In the genomic region with DNA sequence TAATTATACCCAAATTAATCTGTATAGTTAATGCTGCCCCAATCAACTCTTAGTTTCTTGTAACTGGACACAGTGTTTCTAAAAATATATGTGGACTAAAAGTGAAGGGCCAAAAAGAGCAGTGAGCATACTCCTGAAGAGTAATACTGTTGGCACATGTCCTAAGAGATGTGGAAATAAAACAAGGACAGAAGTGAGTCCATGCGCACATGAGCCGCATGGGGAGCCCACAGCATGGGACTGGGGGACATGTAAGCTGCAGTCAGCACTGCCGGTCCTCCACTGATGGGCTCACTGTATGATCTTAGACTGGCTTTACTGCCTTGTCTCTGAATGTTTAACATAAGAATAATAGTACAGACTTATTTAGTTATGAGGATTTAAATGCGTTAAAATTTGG, we compare ENCODE assay signal across 13 mouse cellular contexts.
DNase-seq lines count a peak whose midpoint lies in the region.
"Had no signal": no experiment of that assay in that cellular context is flagged by ENCODE, and none has a peak within 500 bp of the region (broad histone marks: within the 10 kb centered on the region; RNA-seq: fewer than 3 reads in every experiment).

No protein-coding gene starts in this region.

- peak; percentile 28 for DNase-seq in adrenal gland, postnatal 10 days
- no peak for DNase-seq in adrenal gland, postnatal 4 days (ENCODE audit: low spot score in 2 of 2)
- DNase-seq in heart, adult 18-20 months = peak; percentile 10 to 26
- no peak for DNase-seq in heart, postnatal 10 days
- peak; percentile 12 for DNase-seq in lung, postnatal 36 days
- DNase-seq in lung, adult 18-20 months = no peak
- no peak for DNase-seq in testis, postnatal 14 days (ENCODE audit: low spot score)
- DNase-seq: cerebellum, adult 18-20 months; cerebellum, adult 9-11 months; cerebellum, postnatal 36 days; gastrocnemius, postnatal 10 days; heart, postnatal 36 days; kidney, adult 8-10 months had no signal

- intact Hi-C loops in heart, postnatal 10 days (cut with DNase I) = no loop called here

Comparison
In these comparisons a context has a peak if more than half of its experiments do, and no peak if none do; other contexts are left out.
1. DNase-seq: peak in adrenal gland, postnatal 10 days (single experiment), heart, adult 18-20 months (2 of 2) and lung, postnatal 36 days (single experiment); none in adrenal gland, postnatal 4 days (0 of 2), heart, postnatal 10 days (0 of 2), lung, adult 18-20 months (0 of 2) and testis, postnatal 14 days (single experiment).